Mouse (Mus musculus) kidney, embryonic 15.5 days (tissue): ENCODE results near the gene Babam2. TPM values are rescaled to one million over a fixed set of nuclear protein-coding genes. Genes with fewer than 3 reads are reported as not detected.

Experiments used
- microRNA-seq: library from miRNA; unstranded; fragments of <30 nt; microRNA quantifications from one replicate; pipeline ENCODE4, GENCODE M21; 2016
- polyA plus RNA-seq: library from polyadenylated mRNA; unstranded; fragments of >200 nt; fragmentation: Nextera tagmentation; extraction: Ambion mirVana; gene quantifications from 2 replicates; pipeline ENCODE4 v1.2.1, GENCODE M21; 2015

Babam2 gene
- polyA plus RNA-seq, 1 experiment from 2014 or later = 83.2 TPM

Small RNA genes within 50 kb of the gene (microRNA-seq; reads per million reads assigned to microRNA genes)
- not detected for gene Mir3473e

Other genes with a start within 250 kb of the Babam2 start
- 48.5 and 60.2 TPM in 2 replicates for gene Zfp512, start 245.3 kb upstream of the Babam2 start, polyA plus RNA-seq
- gene 4930548H24Rik, start 211.9 kb upstream of the Babam2 start, polyA plus RNA-seq = not detected in 2 replicates
- gene Gpn1, start 202.9 kb upstream of the Babam2 start, polyA plus RNA-seq = 70.5 and 72.3 TPM in 2 replicates
- gene Slc4a1ap, start 170.7 kb upstream of the Babam2 start, polyA plus RNA-seq = 36.7 and 38.9 TPM in 2 replicates
- gene Supt7l, start 169.9 kb upstream of the Babam2 start, polyA plus RNA-seq = 24.7 and 28.9 TPM in 2 replicates
- 272 and 284 TPM in 2 replicates for gene Mrpl33, start 100.7 kb upstream of the Babam2 start, polyA plus RNA-seq
- gene Rbks, start 57 bp upstream of the Babam2 start, polyA plus RNA-seq = 4.5 and 5.5 TPM in 2 replicates